Mouse (Mus musculus): ENCODE measurements at regions not wholly inside any gene's neighbourhood (a gene's known extent, or its start where the extent isn't known, plus 50 kb on each side); places are given as distances from the start of the nearest gene placed in this dataset.

GRCm38 (mm10) chr6:99971376-99971775 is 245.2 kb upstream of the Prok2 start:
- no peak for TF ChIP-seq CTCF (IDR thresholded peaks at IDR 0.05; ENCODE audit: low read depth)
- no peak overlapping the region for H3K9ac ChIP-seq
- 39% methylated on average over 9 of the region's 9 CpGs for WGBS
- ATAC-seq (ENCODE audit: insufficient read depth) (no peak), DNase-seq (no peak)
- H3K27me3 ChIP-seq (ENCODE audit: insufficient read depth, low read length), result no peaks in the 10 kb centered on the region
- H3K36me3 ChIP-seq (ENCODE audit: insufficient read depth), result no peaks in the 10 kb centered on the region
- no peak overlapping the region for H3K4me3 ChIP-seq (ENCODE audit: low read depth, low read length)
- H3K27ac ChIP-seq (ENCODE audit: low read depth), result no peak overlapping the region
- H3K4me1 ChIP-seq (ENCODE audit: insufficient read depth), result peaks cover 9% of the 10 kb centered on the region; the same call in 1 of the 2 replicates
- no peaks in the 10 kb centered on the region for H3K9me3 ChIP-seq (ENCODE audit: low read depth, low read length)
- H3K4me2 ChIP-seq, result no peak overlapping the region

GRCm38 (mm10) chr6:99968889-99969288 is 242.7 kb upstream of the Prok2 start:
- no peak for TF ChIP-seq CTCF (IDR thresholded peaks at IDR 0.05; ENCODE audit: low read depth)
- Histone ChIP-seq H3K4me2 (no peak overlapping the region), H3K27me3 (ENCODE audit: insufficient read depth, low read length) (no peaks in the 10 kb centered on the region), H3K36me3 (ENCODE audit: insufficient read depth) (no peaks in the 10 kb centered on the region), H3K4me1 (ENCODE audit: insufficient read depth) (peaks cover 9% of the 10 kb centered on the region; the same call in 1 of the 2 replicates), H3K4me3 (ENCODE audit: low read depth, low read length) (no peak overlapping the region), H3K9me3 (ENCODE audit: low read depth, low read length) (no peaks in the 10 kb centered on the region; the same call in 1 of the 2 replicates), H3K27ac (ENCODE audit: low read depth) (no peak overlapping the region), H3K9ac (no peak overlapping the region)
- WGBS, result 53% methylated on average over 5 of the region's 5 CpGs
- DNase-seq (no peak), ATAC-seq (ENCODE audit: insufficient read depth) (peak; percentile 57; the same call in 1 of the 2 replicates)

- Histone ChIP-seq H3K4me3 (ENCODE audit: low read depth, low read length) (no peak overlapping the region), H3K27me3 (ENCODE audit: insufficient read depth, low read length) (no peaks in the 10 kb centered on the region), H3K4me1 (ENCODE audit: insufficient read depth) (peaks cover 9% of the 10 kb centered on the region; the same call in 1 of the 2 replicates), H3K27ac (ENCODE audit: low read depth) (no peak overlapping the region), H3K36me3 (ENCODE audit: insufficient read depth) (no peaks in the 10 kb centered on the region), H3K4me2 (no peak overlapping the region), H3K9ac (no peak overlapping the region), H3K9me3 (ENCODE audit: low read depth, low read length) (no peaks in the 10 kb centered on the region; the same call in 1 of the 2 replicates)
- no peak for TF ChIP-seq CTCF (IDR thresholded peaks at IDR 0.05; ENCODE audit: low read depth)
- DNase-seq, result peak; percentile 86
- WGBS, result 40% methylated on average over 6 of the region's 6 CpGs
- peak; percentile 64 for ATAC-seq (ENCODE audit: insufficient read depth)
Measured at GRCm38 (mm10) chr6:99967465-99967864, 241.3 kb upstream of the Prok2 start.

- no peak overlapping the region for H3K4me2 ChIP-seq
- H3K27me3 ChIP-seq (ENCODE audit: insufficient read depth, low read length), result no peaks in the 10 kb centered on the region
- H3K4me1 ChIP-seq (ENCODE audit: insufficient read depth), result peaks cover 9% of the 10 kb centered on the region; the same call in 1 of the 2 replicates
- no peak overlapping the region for H3K4me3 ChIP-seq (ENCODE audit: low read depth, low read length)
- no peaks in the 10 kb centered on the region for H3K36me3 ChIP-seq (ENCODE audit: insufficient read depth)
- DNase-seq (no peak), ATAC-seq (ENCODE audit: insufficient read depth) (no peak)
- H3K27ac ChIP-seq (ENCODE audit: low read depth), result no peak overlapping the region
- WGBS, result 79% methylated on average over 3 of the region's 3 CpGs
- TF ChIP-seq CTCF (IDR thresholded peaks at IDR 0.05; ENCODE audit: low read depth), result no peak
- H3K9me3 ChIP-seq (ENCODE audit: low read depth, low read length), result no peaks in the 10 kb centered on the region; the same call in 1 of the 2 replicates
- no peak overlapping the region for H3K9ac ChIP-seq
Measured at GRCm38 (mm10) chr6:99964540-99964939, 238.3 kb upstream of the Prok2 start.

- no peak for DNase-seq
- no peak for TF ChIP-seq CTCF (IDR thresholded peaks at IDR 0.05; ENCODE audit: low read depth)
- no peaks in the 10 kb centered on the region; the same call in 1 of the 2 replicates for H3K9me3 ChIP-seq (ENCODE audit: low read depth, low read length)
- no peak for ATAC-seq (ENCODE audit: insufficient read depth)
- peaks cover 9% of the 10 kb centered on the region; the same call in 1 of the 2 replicates for H3K4me1 ChIP-seq (ENCODE audit: insufficient read depth)
- no peaks in the 10 kb centered on the region for H3K36me3 ChIP-seq (ENCODE audit: insufficient read depth)
- H3K4me2 ChIP-seq, result no peak overlapping the region
- H3K4me3 ChIP-seq (ENCODE audit: low read depth, low read length), result no peak overlapping the region
- no peak overlapping the region for H3K9ac ChIP-seq
- no peak overlapping the region for H3K27ac ChIP-seq (ENCODE audit: low read depth)
- H3K27me3 ChIP-seq (ENCODE audit: insufficient read depth, low read length), result no peaks in the 10 kb centered on the region
- WGBS, result 68% methylated on average over 4 of the region's 4 CpGs
Measured at GRCm38 (mm10) chr6:99964007-99964406, 237.8 kb upstream of the Prok2 start.

- peak; percentile 29 for DNase-seq
- TF ChIP-seq CTCF (IDR thresholded peaks at IDR 0.05; ENCODE audit: low read depth), result no peak
Measured at GRCm38 (mm10) chr6:99959371-99959770, 233.2 kb upstream of the Prok2 start.

GRCm38 (mm10) chr6:99954832-99955830 is 228.9 kb upstream of the Prok2 start:
- WGBS, result 64% methylated on average over 22 of the region's 22 CpGs
- Histone ChIP-seq H3K4me1 (ENCODE audit: insufficient read depth) (0 out of 2 replicates have a peak, but pooled peaks cover 2% of the 10 kb centered on the region), H3K9ac (no peak overlapping the region), H3K4me3 (ENCODE audit: low read depth, low read length) (no peak overlapping the region), H3K36me3 (ENCODE audit: insufficient read depth) (no peaks in the 10 kb centered on the region), H3K27ac (ENCODE audit: low read depth) (no peak overlapping the region), H3K27me3 (ENCODE audit: insufficient read depth, low read length) (no peaks in the 10 kb centered on the region), H3K9me3 (ENCODE audit: low read depth, low read length) (no peaks in the 10 kb centered on the region), H3K4me2 (no peak overlapping the region)
- no peak for DNase-seq
- peak; percentile 60 for ATAC-seq (ENCODE audit: insufficient read depth)
- no peak for TF ChIP-seq CTCF (IDR thresholded peaks at IDR 0.05; ENCODE audit: low read depth)

More at GRCm38 (mm10) chr6:99959371-99959770, 233.2 kb upstream of the Prok2 start:
- Histone ChIP-seq H3K4me3 (ENCODE audit: low read depth, low read length) (no peak overlapping the region), H3K9ac (no peak overlapping the region), H3K27me3 (ENCODE audit: insufficient read depth, low read length) (no peaks in the 10 kb centered on the region), H3K9me3 (ENCODE audit: low read depth, low read length) (no peaks in the 10 kb centered on the region), H3K4me1 (ENCODE audit: insufficient read depth) (no peaks in the 10 kb centered on the region), H3K27ac (ENCODE audit: low read depth) (no peak overlapping the region), H3K36me3 (ENCODE audit: insufficient read depth) (no peaks in the 10 kb centered on the region), H3K4me2 (no peak overlapping the region)
- no peak for ATAC-seq (ENCODE audit: insufficient read depth)
- 44% methylated on average over 4 of the region's 4 CpGs for WGBS
